Mouse (Mus musculus) 3T3-L1 (cell line): ENCODE results near the gene Pkn1.

Source experiments
- DNase-seq: peaks from one replicate; pipeline ENCODE4 v3.0.0-alpha.2; 2015; ENCODE audit warnings: low read depth, low spot score

Pkn1 gene

GRCm38 (mm10) chr8:83693609-83694236 is 5.3 kb downstream of the Pkn1 start:
- DNase-seq: no peak

DNA sequence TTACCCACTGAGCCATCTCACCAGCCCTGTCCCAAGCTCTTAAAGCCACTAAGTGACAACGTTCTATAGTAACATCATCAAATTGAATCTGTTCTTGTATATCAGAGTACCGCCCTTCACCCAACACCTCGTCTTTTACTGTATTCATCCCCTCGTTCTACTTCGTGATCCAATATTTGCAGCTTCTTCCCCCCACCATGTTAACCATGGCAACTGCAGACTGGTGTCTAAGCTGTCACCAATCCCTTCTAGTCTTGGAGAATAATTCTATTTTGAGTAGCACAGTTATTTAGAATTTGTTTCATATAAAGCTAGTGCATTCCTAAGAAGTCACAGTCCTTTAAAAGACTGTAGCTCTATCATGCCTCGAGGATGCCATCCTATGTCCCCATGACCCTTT is 9.7 kb downstream of the Pkn1 start:
- no peak for DNase-seq

DNA sequence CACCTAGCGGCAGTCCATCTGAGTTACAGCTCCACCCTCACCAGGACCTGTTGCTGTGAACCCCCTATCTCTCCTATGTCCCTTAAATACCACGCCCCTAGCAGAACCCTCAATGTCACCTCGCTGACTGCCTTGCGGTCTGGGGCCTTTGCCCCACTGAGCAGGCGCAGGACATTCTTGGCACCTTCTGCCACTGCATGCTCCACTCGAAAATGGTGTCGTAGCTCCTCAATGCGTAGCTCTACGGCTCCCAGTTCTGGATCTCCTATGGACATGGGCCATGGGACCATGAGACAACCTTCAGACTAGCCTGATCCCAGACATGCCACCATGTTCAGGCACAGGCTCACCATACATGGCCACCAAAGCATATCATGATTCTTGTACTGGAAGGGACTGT is 14.5 kb downstream of the Pkn1 start:
- DNase-seq: no peak

- no peak for DNase-seq
Measured at GRCm38 (mm10) chr8:83681099-83681498, 17.9 kb downstream of the Pkn1 start.

GRCm38 (mm10) chr8:83680603-83681002 is 18.4 kb downstream of the Pkn1 start:
- no peak for DNase-seq

- DNase-seq: no peak
Measured at GRCm38 (mm10) chr8:83679866-83680265, 19.1 kb downstream of the Pkn1 start.

- DNase-seq: no peak
Measured at GRCm38 (mm10) chr8:83674497-83674896, 24.5 kb downstream of the Pkn1 start.

- peak; percentile 54 for DNase-seq
Measured at GRCm38 (mm10) chr8:83672936-83673335, 26.0 kb downstream of the Pkn1 start.

DNA sequence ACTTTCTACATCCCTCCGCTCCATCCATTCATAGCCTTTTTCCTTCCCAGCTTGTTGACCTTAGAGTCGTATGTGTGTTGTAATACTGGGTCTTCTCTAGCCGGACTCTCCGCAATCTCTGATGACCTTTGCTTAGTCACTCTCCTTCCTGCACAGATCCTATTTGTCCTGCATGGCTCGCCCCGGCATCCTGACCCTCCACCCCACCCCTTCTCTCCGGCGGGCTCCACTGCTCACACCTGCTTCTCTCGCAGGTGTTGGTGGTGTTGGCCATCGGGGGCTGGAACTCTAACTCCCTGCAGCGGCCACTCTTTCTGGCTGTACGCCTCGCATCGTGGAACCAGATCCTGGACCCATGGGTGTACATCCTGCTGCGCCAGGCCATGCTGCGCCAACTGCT is 30.0 kb downstream of the Pkn1 start:
- DNase-seq: no peak

GRCm38 (mm10) chr8:83668010-83668916 is 30.7 kb downstream of the Pkn1 start:
- no peak for DNase-seq

GRCm38 (mm10) chr8:83667526-83667925 is 31.5 kb downstream of the Pkn1 start:
- no peak for DNase-seq

GRCm38 (mm10) chr8:83666866-83667234 is 32.1 kb downstream of the Pkn1 start:
- peak; percentile 39 for DNase-seq

GRCm38 (mm10) chr8:83665969-83666865 is 32.8 kb downstream of the Pkn1 start, which contains the start of gene Ptger1:
Ptger1 (plus strand) TSS chr8:83666678.
- DNase-seq: peak; percentile 46

DNA sequence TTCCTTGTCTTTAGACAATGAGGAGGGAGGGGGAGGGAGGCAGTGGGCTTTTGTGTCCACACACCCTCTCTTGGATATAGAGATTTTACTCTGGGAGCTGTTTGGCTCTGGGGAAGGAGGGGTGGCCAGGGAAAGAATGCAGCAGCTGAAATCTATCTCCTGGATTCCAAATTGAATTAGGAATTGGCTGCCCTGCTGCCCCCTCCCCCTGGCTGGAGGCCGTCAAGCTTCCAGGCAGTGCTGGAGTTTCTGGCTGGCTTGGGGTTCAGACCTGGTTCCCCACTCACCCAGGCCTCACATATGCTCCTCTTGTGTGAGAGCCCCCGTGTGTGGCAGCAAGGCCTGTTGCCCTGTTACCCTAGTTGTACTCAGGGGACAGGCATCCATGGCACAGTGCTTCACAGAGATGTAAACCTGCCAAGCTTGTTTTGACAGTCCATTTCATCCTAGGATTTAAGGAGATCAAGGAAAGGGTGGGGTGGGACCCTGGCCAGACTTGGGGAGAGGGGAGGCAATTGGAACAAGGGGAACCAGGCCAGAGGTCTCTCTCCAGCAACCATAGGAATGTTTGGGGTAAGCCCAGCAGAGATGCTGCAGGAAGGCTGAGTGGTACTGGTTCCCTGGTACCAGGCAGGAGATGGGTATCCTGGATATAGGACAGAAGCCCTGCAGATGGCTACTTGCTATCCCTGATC is 33.9 kb downstream of the Pkn1 start:
- DNase-seq: no peak

- DNase-seq: no peak
Measured at GRCm38 (mm10) chr8:83664096-83664495, 34.9 kb downstream of the Pkn1 start.

- peak; percentile 86 for DNase-seq
Measured at GRCm38 (mm10) chr8:83662421-83662826, 36.6 kb downstream of the Pkn1 start.

DNA sequence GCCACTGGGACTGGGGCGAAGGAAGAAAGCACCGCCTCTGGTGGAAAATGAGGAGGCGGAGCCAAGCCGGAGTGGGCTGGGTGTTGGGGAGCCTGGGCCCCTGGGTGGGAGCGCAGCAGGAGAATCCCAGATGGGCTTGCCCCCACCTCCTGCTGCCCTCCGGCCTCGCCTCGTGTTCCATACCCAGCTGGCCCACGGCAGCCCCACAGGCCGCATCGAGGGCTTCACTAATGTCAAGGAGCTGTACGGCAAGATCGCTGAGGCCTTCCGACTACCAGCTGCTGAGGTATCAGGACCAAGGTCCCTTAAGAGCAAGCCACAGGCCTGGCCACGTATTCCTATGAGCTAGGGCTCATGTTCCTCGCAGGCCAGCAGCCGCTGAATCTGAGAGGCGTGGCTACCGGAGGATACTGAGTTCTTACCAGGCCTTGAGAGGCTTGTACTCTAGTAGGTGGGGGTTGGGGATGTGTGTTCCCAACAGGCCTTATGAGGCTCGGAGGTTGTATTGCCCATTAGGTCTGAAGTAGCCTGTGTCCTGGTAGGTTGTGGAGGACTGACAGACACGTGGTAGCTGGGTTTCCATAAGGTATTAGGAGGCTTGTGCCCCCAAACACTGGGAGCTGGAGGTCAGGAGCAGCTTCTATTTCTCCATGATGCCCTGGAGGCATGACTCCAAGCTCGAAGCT is 37.8 kb downstream of the Pkn1 start:
- DNase-seq: no peak

DNA sequence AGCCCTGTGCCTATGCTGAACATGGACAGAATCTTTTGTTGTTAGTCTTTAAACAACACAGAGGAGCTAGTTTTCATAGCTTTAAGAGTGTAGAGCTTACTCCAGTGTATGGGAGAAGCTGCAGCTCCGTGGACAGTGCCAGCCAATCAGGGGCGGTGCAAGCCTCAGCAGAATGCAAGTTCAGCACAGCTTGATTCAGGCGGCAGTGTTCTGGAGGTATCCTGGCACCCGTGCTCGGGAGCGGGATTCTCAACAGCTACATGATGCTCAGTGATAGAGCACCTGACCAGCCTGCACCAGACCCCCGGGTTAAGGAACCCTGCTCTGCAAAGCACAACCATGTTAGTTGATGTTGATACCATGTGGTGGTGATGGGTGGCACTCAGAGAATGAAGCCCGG is 38.4 kb downstream of the Pkn1 start:
- no peak for DNase-seq

DNA sequence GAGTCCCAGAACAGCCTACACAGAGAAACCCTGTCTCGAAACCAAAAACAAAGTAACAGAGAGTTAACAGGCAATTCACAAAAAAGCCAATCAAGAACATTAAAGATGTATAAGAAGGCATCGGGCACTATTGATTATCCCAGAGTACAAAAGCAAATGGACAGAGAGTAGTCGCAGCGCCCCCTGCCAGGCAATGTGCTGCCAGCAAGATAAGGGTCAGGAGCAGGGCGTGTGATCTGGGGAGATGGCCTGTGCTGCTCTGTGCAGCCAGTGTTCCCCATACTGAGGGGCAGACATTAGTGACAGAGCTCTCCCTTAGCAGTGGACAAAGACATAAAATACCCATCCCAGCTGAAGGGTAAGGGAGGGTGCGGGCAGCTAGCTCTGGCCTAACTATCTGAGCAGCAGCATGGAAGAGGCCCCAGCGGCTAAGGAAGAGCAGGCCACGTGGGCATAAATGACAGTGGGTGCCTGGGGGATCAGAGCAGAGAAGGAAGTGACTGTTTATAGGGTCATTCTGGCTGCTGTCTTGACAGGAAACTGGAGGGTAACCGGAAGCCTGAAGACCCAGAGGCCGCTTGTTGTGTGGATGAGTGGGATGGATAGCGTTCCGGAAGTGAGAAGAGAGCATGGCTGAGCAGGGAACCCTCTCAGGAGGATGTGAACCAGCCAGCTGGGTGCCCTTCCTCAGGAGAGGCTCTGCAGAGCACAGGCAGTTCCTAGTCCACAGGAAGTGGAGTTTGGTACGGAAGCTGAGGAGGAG is 42.3 kb downstream of the Pkn1 start:
- no peak for DNase-seq

GRCm38 (mm10) chr8:83656043-83656442 is 42.9 kb downstream of the Pkn1 start:
- DNase-seq: no peak
